Mouse (Mus musculus): ENCODE data around the gene Psors1c2.
"Not testable (repeated sequence)": the region's sequence is repeated elsewhere in the genome, so short reads cannot be mapped to it uniquely, and the experiment has no call there.

Psors1c2 gene

DNA sequence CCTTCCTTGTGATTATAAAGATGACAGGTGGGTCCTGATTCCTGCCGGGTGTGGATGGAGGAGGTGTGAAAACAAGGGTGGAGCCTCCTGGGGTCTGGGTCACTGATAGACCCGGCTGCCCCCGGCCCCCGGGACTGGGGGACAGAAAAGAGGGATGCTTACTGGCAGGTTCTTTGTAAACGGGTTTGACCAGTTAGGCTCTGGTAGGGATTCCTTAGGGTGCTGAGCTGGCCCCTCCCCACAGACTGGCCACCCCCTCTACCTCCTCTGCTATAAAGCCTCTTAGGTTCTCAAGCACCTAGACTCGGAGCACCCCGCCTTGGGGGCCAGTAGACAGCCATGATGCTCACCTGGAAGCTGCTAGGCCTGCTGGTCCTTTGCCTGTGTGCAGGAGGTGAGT lies at the start of gene Psors1c2:
Psors1c2 (plus strand) TSS at position 301 of the 400 bp plus-strand sequence.
- no peak for DNase-seq

- peak; percentile 31 for DNase-seq
These were observed 48.9 kb upstream of the Psors1c2 start for GRCm38 (mm10) chr17:35484066-35484465.

GRCm38 (mm10) chr17:35485702-35486101 lies 47.3 kb upstream of the Psors1c2 start:
- no peak for DNase-seq

GRCm38 (mm10) chr17:35486726-35487125 lies 46.3 kb upstream of the Psors1c2 start:
- no peak for DNase-seq

GRCm38 (mm10) chr17:35488041-35488440 lies 45.0 kb upstream of the Psors1c2 start:
- DNase-seq, result no peak

DNA sequence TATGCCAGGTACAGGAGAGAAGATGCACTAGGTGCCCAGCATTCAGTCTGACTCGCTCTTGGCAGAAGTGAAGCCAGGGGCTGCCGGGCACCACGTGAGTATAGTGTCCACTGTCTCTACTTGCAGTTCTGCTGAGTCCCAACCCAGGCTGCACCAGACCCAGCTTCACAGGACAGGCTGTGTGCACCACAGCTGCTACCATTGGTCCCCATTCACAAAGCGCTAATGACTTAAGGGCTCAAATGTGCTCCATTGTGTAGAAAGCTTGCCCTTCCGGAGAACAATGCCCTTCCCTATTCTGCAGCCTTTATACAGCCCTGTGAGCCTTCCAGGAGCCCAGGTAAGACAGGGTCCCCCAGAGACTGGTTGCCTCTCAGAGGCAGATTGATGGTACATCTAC lies 42.7 kb upstream of the Psors1c2 start:
- no peak for DNase-seq

- DNase-seq, result no peak
These were observed 35.9 kb upstream of the Psors1c2 start for GRCm38 (mm10) chr17:35497124-35497523.

DNA sequence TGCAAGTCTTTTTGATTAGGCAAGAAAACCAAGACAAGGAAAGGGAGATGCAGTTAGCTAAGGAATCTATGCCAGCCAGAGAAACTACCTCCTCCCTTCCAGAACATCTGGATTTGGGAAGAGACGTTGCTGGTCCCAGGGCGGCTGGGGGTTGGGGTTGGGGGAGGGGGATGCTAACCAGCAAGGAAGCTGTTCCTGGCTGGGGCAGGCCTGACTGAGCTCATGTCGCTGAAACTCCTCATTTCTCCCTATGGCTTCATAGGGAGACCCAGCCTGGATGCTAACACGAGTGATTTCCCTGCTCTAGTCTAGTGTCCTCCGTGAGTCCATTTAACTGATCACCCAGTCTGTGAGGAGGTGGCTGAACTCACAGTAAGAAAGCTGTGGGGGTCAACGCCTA lies 30.8 kb upstream of the Psors1c2 start:
- DNase-seq, result no peak

GRCm38 (mm10) chr17:35502762-35503161 lies 30.2 kb upstream of the Psors1c2 start:
- no peak for DNase-seq

DNA sequence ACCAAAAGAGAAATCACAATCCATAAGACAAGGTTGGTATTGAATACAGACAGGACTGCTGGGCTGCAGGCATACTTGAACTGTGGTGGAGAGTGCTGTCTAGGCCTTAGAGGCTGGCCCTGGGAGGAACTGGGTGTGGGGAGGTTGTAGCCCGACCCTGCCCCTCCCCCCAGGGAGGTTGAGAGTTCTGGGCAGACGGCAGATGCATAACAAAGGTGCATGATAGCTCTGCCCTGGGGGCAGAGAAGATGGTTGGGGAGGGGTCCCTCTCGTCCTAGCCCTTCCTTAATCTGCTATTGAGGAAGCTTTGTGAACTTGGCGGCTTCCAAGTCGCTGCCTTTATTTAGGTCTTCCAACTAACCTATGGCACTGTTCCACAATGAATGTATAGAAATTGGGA lies 29.2 kb upstream of the Psors1c2 start:
- no peak for DNase-seq

GRCm38 (mm10) chr17:35504628-35505481 lies 28.1 kb upstream of the Psors1c2 start:
- no peak for DNase-seq

GRCm38 (mm10) chr17:35505776-35506175 lies 27.2 kb upstream of the Psors1c2 start, which contains the start of gene Pou5f1:
TSS of gene Pou5f1 (plus strand) at chr17:35506018.
- DNase-seq, result no peak

DNA sequence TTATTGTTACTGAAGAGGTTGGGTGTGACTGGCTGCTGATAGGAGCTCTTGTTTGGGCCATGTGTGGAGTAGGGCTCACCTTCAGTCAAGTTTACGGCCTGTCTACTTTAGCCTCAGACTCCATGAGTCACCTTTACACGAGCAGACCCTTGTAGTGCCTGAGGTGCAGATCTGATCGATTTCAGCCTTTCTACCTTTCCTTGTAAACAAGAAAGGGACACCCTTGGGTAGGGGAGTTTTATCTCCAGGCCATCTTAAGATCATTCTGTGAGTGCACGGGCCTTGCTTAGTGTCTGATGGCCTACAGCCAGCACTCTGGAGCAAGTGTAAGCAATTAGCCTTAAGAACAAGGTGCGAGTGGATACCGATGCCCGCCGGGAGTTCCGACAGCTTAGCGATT lies 26.1 kb upstream of the Psors1c2 start:
- no peak for DNase-seq

GRCm38 (mm10) chr17:35507556-35508260 lies 25.3 kb upstream of the Psors1c2 start:
- DNase-seq, result no peak

- DNase-seq, result not testable (repeated sequence)
These were observed 24.7 kb upstream of the Psors1c2 start for GRCm38 (mm10) chr17:35508279-35508678.

DNA sequence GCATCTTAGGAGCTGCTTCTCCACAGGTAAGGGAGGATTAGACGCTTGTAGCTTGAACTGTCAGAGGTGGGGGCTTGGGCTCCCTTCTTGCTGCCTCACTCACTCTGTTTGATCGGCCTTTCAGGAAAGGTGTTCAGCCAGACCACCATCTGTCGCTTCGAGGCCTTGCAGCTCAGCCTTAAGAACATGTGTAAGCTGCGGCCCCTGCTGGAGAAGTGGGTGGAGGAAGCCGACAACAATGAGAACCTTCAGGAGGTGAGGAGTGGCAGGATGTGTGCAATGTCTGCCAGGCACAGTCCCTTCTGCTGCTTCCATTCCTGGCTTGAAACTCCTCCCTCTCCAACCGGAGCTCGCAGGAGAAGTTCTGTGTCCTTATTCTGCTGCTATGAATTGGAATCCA lies 23.7 kb upstream of the Psors1c2 start:
- DNase-seq, result no peak

DNA sequence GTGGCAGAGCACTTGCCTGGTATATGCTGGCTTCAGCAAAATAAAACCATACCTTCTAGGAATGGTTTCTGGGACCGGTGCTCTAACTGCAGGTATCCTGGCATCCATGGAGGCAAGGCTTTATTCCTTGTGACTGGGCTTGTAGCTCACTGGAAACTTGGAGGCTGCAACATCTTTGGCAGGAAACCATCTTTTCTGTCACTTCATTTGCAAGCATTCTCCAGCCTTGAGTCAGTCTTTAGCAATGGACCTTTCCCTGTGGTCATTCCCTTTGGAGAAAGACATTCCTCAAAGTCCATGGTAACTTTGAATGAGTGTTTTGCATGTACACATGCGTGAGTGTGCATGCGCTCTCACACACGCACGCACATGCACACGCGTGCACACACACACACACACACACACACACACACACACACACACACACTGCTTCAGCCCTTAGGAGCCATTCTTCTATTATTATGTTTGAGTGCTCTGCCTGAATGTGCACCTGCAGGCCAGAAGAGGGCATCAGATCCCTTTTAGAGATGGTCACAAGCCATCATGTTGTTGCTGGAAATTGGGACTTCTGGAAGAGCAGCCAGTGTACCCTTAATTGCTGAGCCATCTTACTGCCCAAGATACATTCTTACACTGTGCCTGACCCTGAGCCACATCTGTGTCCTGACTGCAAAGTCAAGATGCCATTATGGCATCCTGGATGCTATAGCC lies 19.9 kb upstream of the Psors1c2 start:
- no peak for DNase-seq

DNA sequence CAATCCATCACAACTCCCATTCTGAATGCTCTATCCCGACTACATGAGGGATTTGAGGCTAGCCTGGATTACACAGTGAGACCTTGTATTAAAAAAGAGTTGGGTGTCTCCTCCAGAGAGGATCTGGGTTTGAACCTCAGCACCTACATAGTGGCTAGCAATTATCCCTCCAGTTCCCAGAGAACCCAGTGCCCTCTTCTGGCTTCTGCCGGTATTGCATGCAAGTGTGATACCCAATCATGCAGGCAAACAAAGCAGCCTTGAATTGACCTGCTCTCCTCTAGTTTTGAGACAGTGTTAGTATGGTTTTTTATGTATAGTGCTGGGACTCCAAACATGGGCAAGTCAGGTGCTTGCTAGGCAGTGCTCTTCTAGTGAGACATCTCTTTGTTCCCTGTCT lies 19.1 kb upstream of the Psors1c2 start:
- peak; percentile 34 for DNase-seq

DNA sequence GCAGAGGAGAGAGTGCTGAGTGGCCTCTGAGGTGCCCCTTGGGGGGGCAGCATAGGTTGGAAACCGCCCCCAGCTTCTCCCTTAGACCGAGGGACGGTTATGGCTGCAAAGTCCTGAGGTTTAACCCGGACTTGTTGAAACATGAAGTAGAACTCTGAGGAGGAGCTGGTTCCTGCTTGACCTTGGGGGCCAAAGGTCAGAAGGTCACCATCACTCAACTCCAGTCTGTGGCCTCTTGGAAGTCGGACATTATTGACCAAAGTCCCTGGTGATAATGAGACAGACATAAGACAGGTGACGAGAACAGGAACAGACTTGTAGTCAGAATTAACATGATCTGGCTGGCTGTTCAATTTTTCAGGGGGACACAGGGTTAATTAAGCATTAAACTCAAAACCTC lies 18.2 kb upstream of the Psors1c2 start:
- DNase-seq, result no peak

DNA sequence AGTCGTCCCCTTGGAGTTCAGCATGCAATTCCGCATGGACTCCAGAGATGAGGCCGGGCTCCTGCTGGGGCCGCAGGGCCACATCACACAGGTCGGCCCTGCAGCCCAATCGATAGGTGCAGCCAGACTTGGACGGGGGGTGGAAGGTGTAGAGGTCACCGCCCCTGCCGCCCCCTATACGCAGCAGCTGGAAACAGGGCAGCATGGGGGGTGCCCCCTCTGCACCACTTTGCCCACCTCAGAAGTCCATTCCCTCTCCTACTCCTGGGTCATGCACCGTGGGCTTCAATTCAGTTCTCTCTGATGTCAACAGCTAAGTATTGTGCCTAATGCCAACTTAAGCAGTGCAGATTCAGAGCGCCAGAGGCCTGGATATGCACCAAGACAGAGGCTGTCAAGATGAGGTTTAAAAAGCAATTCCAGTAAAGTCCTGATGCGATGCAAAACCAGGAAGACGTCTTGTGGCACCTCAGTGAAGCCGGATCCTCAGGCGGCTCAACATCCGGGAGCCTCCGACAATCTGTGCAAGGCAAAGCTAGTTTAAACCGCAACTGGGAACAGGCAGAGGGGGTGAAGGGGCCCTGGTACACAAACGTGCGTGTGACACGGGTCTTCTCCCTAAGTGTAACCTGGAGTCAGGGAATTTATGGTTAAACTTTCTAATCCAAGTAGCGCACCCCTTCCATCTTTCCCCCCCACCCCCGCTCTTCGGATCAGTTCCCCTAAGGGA lies 16.9 kb upstream of the Psors1c2 start:
- peak; percentile 15 for DNase-seq

DNA sequence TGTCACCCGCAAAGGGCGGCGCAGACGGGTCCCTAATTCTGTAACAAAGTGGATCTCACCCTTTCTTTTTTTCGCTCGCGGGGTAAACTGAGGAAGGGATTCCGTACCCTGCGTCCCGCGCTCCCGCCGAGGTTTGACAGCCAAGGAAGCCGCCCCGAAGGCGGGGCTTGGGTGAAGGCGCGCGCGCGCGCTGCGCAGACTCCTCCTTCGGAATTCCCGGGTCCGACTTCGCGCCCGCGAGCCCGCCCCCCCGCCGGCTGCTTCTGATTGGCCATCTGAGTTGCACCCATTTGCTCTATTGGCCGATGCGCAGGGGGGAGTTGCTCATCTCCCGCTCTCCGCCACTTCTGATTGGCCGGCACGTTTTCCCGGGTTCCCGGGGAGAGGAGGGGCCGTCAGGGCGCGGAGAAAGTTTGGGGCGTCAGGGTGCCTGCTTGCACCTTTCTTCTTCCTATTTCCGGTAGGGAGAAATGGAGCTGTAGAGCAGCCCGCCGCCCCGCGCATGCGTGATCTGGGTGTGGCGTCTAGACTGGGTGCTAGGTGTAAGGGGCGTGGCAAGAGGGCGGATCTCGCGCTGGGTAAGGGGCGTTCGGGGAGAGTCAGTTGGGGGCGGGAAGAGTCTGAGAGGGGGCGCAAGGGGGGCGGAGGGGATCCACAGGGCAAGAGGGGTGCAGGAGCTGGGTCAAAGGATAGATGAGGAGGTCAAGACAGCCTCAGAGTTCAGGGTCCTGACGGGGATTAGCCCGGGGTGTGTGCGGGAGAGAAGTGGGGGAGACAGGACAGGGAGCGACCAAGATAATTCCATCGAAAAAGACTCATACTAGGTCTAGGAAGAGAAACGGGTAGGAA lies 16.1 kb upstream of the Psors1c2 start, which contains the start of the genes Tcf19 and Cchcr1:
Tcf19 (minus strand) TSS at position 173 of the 849 bp plus-strand sequence.
Cchcr1 (plus strand) TSS at position 449 of the 849 bp plus-strand sequence.
- peak; percentile 90 for DNase-seq

GRCm38 (mm10) chr17:35517526-35517925 lies 15.5 kb upstream of the Psors1c2 start:
- no peak for DNase-seq
